Mouse (Mus musculus) limb, embryonic 11.5 days (tissue): ENCODE data around the gene Hoxa2. TPM values are rescaled to one million over a fixed set of nuclear protein-coding genes. Genes with fewer than 3 reads are reported as not detected.

ENCODE experiments used
- ATAC-seq: fragments of 200-750 bp; cut with Nextera tagmentation; 2 replicates; pipeline ENCODE4 v1.8.0; 2017; ENCODE audit warnings: low read depth; ENCODE audit not compliant: insufficient number of reproducible peaks, low FRiP score, low TSS enrichment
- DNase-seq: peaks from one replicate; pipeline ENCODE4 v3.0.0-alpha.2; 2015; ENCODE audit warnings: low spot score
- H3K27ac ChIP-seq: fragments of 300-500 bp; sonication (generic); replicated peaks from 2 replicates; pipeline ENCODE4 v1.5.1; 2014; ENCODE audit warnings: low read depth, mild to moderate bottlenecking, low read length
- H3K27me3 ChIP-seq: fragments of 300-500 bp; sonication (generic); 2 replicates; pipeline ENCODE4 v1.6.1; 2014; ENCODE audit warnings: mild to moderate bottlenecking, low read length, mixed read lengths; ENCODE audit not compliant: control insufficient read depth, insufficient read depth
- H3K36me3 ChIP-seq: fragments of 300-500 bp; sonication (generic); 2 replicates; pipeline ENCODE4 v1.6.1; 2014; ENCODE audit warnings: mild to moderate bottlenecking, low read length, moderate library complexity, mixed read lengths; ENCODE audit not compliant: control insufficient read depth, insufficient read depth
- H3K4me1 ChIP-seq: fragments of 300-500 bp; sonication (generic); 2 replicates; pipeline ENCODE4 v1.6.1; 2014; ENCODE audit warnings: low read length, mixed read lengths; ENCODE audit not compliant: control insufficient read depth, insufficient read depth
- H3K4me2 ChIP-seq: fragments of 300-500 bp; sonication (generic); 2 replicates; pipeline ENCODE4 v1.6.1; 2014; ENCODE audit warnings: low read depth, mild to moderate bottlenecking, moderate library complexity; ENCODE audit not compliant: severe bottlenecking
- H3K4me3 ChIP-seq: fragments of 300-500 bp; sonication (generic); 2 replicates; pipeline ENCODE4 v1.5.1; 2014; ENCODE audit warnings: low read depth, low read length
- H3K9ac ChIP-seq: fragments of 300-500 bp; sonication (generic); 2 replicates; pipeline ENCODE4 v1.6.1; 2014; ENCODE audit warnings: mild to moderate bottlenecking, low read length
- H3K9me3 ChIP-seq: fragments of 300-500 bp; sonication (generic); 2 replicates; pipeline ENCODE4 v1.6.1; 2016; ENCODE audit warnings: low read length; ENCODE audit not compliant: control insufficient read depth
- WGBS: fragments of 180-500 bp; shearing (Covaris S2); extraction: QIAGEN DNeasy Blood & Tissue Kit; methylation state at CpG from one replicate; pipeline ENCODE4 v1.1.7; 2014; 5-methylcytosine and 5-hydroxymethylcytosine counted together
- polyA plus RNA-seq: library from polyadenylated mRNA; unstranded; fragments of >200 nt; fragmentation: Nextera tagmentation; extraction: Ambion mirVana; gene quantifications from 2 replicates; pipeline ENCODE4 v1.2.1, GENCODE M21; 2014

Gene Hoxa2
- polyA plus RNA-seq, 1 experiment from 2014 or later: 3.0 TPM

DNA sequence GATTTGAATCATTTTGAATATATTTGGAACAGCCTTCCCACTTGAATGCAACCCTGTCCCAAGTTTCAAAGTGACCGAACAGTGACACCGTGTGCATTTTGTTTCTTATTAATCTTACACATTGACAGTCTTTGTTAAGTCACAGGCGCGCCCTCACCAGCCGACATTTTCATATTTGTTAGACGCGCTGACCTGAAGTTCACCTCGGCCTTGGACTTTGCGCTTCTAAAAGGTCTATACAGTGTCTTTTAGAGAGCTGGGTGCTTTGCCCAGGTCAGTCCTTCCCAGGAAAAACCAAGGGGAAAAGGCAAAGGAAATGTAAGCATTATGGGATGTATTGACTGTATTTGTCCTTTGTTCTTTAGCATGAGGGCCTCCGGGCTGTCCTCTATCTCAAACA is 30.1 kb upstream of the Hoxa2 start:
- Histone ChIP-seq H3K4me1 (peaks cover 33% of the 10 kb centered on the region), H3K4me2 (no peak overlapping the region), H3K27me3 (0 out of 2 replicates have a peak, but pooled peaks cover 5% of the 10 kb centered on the region), H3K9ac (no peak overlapping the region), H3K27ac (no peak overlapping the region), H3K36me3 (no peaks in the 10 kb centered on the region), H3K4me3 (no peak overlapping the region), H3K9me3 (no peaks in the 10 kb centered on the region)
- 20% methylated on average over 10 of the region's 10 CpGs for WGBS
- DNase-seq (no peak), ATAC-seq (no peak)

DNA sequence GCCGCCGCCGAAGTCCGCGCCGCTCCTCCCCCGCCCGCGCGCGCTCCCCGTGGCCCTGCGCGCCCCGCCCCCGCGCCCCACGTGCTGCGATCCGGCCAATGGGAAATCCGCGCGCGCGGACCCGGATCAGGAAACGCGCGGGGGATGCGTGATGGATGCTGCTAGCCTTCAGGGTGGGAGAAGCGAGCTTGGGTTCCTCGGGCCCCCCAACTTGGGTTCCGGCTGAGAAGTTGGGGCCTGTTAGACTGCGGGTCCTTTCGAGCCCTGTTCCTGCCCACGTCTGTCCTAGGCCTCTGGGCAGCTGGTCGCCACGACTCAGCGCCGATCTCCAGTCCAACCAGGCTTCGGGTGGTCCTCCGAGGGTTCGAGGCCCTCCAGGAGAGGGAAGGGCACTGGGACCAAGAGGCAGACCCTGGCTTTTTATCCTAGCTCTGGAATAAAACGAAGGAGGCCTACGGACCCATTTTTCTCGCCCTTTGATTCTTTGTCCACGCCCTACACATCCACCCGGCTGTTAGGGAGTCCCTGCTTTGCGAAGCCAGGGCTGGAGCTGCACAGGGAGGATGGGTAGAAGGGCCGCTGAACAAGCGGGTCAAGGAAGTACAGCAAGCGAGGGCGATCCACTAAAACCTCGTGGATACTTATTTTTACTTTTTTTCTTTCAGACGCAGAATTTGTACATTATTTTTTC is 27.4 kb upstream of the Hoxa2 start:
- peak; percentile 55; the same call in 1 of the 2 replicates for ATAC-seq

DNA sequence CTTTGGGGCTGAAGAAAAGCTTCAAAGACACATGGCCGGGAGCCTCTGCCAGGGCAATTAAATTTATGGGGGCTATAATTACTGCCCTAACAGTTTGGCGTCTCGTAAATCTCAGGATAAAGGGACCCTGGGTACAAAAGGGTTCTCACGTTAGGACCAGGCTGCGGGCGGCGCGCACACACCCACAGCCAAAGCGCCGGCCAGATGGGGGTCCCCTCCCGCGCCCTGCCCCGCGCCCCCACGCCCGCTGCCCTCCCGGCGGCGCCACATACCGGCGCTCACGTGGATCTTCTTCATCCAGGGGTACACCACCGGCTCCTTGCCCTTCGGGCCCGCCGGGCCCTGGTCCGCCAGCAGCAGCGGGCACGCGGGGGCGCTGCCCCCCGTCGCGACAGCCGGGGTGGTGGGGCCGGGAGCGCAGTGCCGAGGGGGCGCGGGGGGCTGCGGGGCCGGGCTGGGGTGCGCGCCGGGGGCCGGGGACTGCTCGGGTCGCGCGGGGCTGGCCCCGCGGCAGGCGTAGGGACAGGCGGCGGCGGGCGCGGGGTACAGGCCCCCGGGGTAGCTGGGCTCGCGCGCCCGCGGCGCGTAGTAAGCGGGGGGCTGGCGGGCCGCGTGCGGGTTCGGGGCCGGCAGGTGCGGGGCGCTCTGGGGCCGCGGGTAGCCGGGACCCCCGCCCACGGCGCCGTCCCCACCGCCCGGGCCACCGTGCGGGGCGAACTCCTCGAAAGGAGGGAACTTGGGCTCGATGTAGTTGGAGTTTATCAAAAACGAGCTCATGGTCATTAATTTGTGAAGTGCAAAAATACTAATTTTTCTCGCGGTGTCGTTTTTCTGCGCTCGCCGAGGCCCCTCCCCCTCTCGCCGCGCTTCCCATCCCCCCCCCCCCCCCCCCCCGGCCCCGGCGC is 26.5 kb upstream of the Hoxa2 start, which contains the start of gene Hoxa4:
Hoxa4 (minus strand) TSS at position 848 of the 905 bp plus-strand sequence.
- ATAC-seq: peak; percentile 57; the same call in 1 of the 2 replicates
- under 1% methylated on average over 47 of the region's 102 CpGs for WGBS
- Histone ChIP-seq H3K36me3 (no peaks in the 10 kb centered on the region), H3K27ac (peak within 1 kb of the TSS; percentile 51; the same call in 1 of the 2 replicates), H3K4me2 (peak within 1 kb of the TSS; percentile 99), H3K4me3 (peak within 1 kb of the TSS; percentile 50), H3K27me3 (peaks cover 13% of the 10 kb centered on the region), H3K9ac (peak within 1 kb of the TSS; percentile 57), H3K4me1 (peaks cover 41% of the 10 kb centered on the region), H3K9me3 (no peaks in the 10 kb centered on the region)
- DNase-seq: peak; percentile 73

More for the DNA sequence above, 27.4 kb upstream of the Hoxa2 start:
- Histone ChIP-seq H3K9me3 (no peaks in the 10 kb centered on the region), H3K4me1 (peaks cover 41% of the 10 kb centered on the region), H3K9ac (peak overlapping the region; percentile 57), H3K4me3 (peak overlapping the region; percentile 50), H3K4me2 (peak overlapping the region; percentile 99), H3K36me3 (no peaks in the 10 kb centered on the region), H3K27ac (peak overlapping the region; percentile 21; the same call in 1 of the 2 replicates), H3K27me3 (peaks cover 9% of the 10 kb centered on the region; the same call in 1 of the 2 replicates)
- WGBS: 2% methylated on average over 43 of the region's 55 CpGs
- DNase-seq: peak; percentile 92

DNA sequence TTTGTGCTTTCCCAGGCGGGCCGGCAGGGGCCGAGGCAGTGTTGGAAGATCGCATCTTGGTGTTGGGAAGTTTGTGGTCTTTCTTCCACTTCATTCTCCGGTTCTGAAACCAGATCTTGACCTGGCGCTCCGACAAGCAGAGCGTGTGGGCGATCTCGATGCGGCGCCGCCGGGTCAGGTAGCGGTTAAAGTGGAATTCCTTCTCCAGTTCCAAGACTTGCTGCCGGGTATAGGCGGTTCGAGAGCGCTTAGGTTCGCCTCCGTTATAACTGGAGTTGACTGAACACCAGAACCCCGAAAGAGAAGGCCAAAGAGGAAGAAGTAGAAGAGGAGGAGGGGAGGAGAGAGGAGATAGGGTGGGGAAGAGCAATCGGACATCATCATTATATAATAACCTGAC is 25.8 kb upstream of the Hoxa2 start:
- peaks cover 42% of the 10 kb centered on the region for H3K4me1 ChIP-seq
- peak overlapping the region; percentile 99 for H3K4me2 ChIP-seq
- no peaks in the 10 kb centered on the region for H3K9me3 ChIP-seq
- H3K9ac ChIP-seq: no peak overlapping the region
- peaks cover 13% of the 10 kb centered on the region for H3K27me3 ChIP-seq
- peak; percentile 62 for DNase-seq
- H3K27ac ChIP-seq: no peak overlapping the region
- ATAC-seq: no peak
- H3K4me3 ChIP-seq: peak overlapping the region; percentile 50; the same call in 1 of the 2 replicates
- no peaks in the 10 kb centered on the region for H3K36me3 ChIP-seq
- WGBS: 2% methylated on average over 23 of the region's 23 CpGs

DNA sequence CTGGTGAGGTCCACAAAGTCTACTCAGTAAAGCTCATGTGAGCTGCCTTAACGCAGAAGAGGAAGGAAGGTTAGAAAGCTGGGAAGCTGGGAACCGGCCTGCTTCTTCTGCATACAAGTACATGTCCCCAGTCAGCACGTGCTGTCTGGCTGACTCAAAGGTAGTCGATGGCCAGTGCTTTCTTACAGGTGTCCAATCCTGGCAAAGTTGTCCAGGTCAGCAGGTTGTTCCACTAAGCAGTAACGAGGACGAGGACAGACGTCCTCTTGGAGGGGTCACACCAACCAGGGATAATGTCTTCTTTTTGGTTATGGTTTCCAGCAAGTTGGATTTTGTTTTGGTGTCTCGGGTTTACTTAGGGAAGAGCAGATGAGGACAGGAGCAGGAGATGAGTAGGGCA is 25.3 kb upstream of the Hoxa2 start:
- no peak overlapping the region for H3K4me2 ChIP-seq
- ATAC-seq: no peak

DNA sequence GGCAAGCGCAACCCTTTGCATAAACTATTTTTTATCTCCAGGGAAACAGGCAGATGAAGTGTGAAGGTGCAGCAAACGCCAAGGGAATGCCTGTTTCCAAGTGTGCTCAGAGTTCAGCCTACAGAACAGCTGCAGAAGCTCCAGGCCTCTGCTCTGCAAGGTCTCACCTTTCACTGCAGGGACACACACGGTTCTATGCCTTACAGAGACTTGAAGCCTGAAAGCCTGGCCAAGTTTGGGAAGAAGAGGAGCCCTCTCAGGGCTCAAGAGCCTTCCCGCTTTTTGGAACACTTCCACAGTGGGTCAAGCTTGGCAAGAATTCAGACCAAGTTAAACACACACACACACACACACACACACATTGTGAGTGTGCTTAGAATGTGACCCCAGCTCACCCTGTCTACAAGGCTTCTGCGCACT is 24.6 kb upstream of the Hoxa2 start:
- DNase-seq (no peak), ATAC-seq (no peak)
- no peaks in the 10 kb centered on the region for H3K9me3 ChIP-seq
- no peak overlapping the region for H3K27ac ChIP-seq
- no peak overlapping the region for H3K9ac ChIP-seq
- peaks cover 16% of the 10 kb centered on the region for H3K27me3 ChIP-seq
- H3K4me1 ChIP-seq: peaks cover 51% of the 10 kb centered on the region
- no peaks in the 10 kb centered on the region for H3K36me3 ChIP-seq
- no peak overlapping the region for H3K4me3 ChIP-seq
- no peak overlapping the region for H3K4me2 ChIP-seq
- WGBS: 30% methylated on average over 5 of the region's 5 CpGs

More for the DNA sequence above, 25.3 kb upstream of the Hoxa2 start:
- 20% methylated on average over 8 of the region's 8 CpGs for WGBS
- H3K9ac ChIP-seq: no peak overlapping the region
- H3K27ac ChIP-seq: no peak overlapping the region
- H3K9me3 ChIP-seq: no peaks in the 10 kb centered on the region
- peaks cover 46% of the 10 kb centered on the region for H3K4me1 ChIP-seq
- DNase-seq: no peak
- no peaks in the 10 kb centered on the region for H3K36me3 ChIP-seq
- H3K4me3 ChIP-seq: no peak overlapping the region
- peaks cover 13% of the 10 kb centered on the region for H3K27me3 ChIP-seq

DNA sequence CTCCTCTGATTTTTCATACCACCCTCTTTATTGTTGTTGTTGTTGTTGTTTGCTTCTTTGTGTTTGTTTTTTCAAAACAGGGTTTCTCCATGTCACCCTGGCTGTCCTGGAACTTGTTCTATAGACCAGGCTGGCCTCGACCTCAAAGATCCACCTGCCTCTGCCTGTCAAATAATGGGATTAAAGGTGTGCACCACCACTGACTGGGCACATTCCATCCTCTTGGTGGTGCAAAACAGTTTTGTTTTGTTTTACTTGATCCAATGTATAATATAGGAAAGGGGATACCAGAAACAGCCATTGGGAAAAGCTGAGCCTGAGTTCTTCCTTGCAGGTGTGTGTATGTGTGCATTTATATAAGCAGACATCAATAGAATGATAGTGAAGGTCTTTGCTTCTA is 21.9 kb upstream of the Hoxa2 start:
- ATAC-seq (no peak), DNase-seq (no peak)
- no peak overlapping the region for H3K27ac ChIP-seq
- WGBS: 62% methylated on average over 1 of the region's 1 CpGs
- peaks cover 56% of the 10 kb centered on the region for H3K4me1 ChIP-seq
- no peak overlapping the region for H3K4me3 ChIP-seq
- no peak overlapping the region for H3K4me2 ChIP-seq
- no peaks in the 10 kb centered on the region for H3K9me3 ChIP-seq
- no peaks in the 10 kb centered on the region for H3K36me3 ChIP-seq
- H3K27me3 ChIP-seq: peaks cover 16% of the 10 kb centered on the region
- no peak overlapping the region for H3K9ac ChIP-seq

DNA sequence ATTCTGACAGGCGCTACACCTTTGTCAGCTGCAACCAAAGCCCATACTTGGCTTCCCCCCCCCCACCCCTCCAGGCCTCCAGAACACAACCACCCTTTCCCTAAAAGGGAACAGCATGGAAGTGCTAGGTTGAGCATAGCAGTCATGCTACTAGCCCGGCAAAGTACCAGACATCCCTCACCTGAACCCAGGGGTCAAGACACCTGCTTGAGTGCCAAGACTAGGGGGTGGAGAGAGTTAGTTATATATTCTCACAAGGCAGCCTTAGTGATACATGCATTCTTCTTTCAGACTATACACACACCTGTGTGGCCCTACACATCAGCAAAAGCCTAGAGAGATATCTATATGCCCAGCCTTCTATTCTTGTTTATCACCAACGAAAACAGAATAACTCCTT is 21.2 kb upstream of the Hoxa2 start:
- no peak overlapping the region for H3K4me3 ChIP-seq
- no peak for ATAC-seq
- peaks cover 53% of the 10 kb centered on the region for H3K4me1 ChIP-seq
- H3K4me2 ChIP-seq: peak overlapping the region; percentile 36; the same call in 1 of the 2 replicates
- H3K9ac ChIP-seq: no peak overlapping the region
- no peaks in the 10 kb centered on the region for H3K9me3 ChIP-seq
- H3K36me3 ChIP-seq: no peaks in the 10 kb centered on the region
- no peak for DNase-seq
- WGBS: 32% methylated on average over 3 of the region's 3 CpGs
- peaks cover 13% of the 10 kb centered on the region for H3K27me3 ChIP-seq
- H3K27ac ChIP-seq: no peak overlapping the region
